Mouse (Mus musculus) brain, adult 2 months (tissue): ENCODE data around the gene Tnc.
"Not testable (repeated sequence)": the region's sequence is repeated elsewhere in the genome, so short reads cannot be mapped to it uniquely, and the experiment has no call there.

Source experiments
- DNase-seq: peaks from one replicate; pipeline ENCODE4 v3.0.0; 2011; ENCODE audit warnings: low read depth, low spot score

Gene Tnc

GRCm38 (mm10) chr4:63969891-63970290 lies 76.9 kb downstream of the Tnc start:
- no peak for DNase-seq

DNA sequence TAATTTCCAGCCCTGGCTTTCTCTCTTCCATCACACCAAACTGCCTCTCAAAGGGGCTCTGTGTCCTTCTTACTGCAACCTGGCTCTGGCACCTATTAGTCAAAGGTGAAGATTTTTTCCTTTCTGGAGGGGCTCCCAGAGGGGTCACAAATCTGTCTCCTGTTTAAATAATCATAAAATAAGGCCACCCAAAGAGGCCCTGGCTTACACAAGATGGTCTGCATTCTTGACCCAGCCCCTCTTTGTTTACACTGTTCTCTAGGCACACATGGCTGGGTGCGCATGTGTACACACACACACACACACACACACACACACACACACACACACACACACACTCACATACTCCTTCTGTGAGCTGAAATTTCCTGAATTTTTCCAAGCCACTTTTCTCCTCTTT lies 83.4 kb downstream of the Tnc start:
- DNase-seq = no peak

GRCm38 (mm10) chr4:63961858-63962468 lies 84.9 kb downstream of the Tnc start:
- DNase-seq = no peak

DNA sequence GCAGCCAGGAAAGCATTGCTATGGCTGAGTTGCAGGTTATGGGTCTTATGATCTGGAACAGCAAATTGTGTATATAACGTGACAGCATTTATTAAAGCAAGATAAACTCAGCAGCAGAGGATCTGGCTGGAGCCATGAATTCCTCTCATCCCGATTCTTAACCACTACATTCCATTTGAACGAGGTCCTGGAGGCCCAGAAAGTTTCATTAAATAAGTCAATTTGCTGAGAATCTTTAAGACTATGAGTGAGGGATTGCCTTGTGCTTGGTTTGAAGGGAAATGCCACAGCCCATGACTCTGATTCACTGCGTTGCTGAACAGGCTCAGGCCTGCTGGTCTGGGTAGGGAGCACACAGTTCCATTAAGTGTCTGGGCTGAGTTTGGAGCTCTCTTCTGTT lies 88.2 kb downstream of the Tnc start:
- DNase-seq = no peak

DNA sequence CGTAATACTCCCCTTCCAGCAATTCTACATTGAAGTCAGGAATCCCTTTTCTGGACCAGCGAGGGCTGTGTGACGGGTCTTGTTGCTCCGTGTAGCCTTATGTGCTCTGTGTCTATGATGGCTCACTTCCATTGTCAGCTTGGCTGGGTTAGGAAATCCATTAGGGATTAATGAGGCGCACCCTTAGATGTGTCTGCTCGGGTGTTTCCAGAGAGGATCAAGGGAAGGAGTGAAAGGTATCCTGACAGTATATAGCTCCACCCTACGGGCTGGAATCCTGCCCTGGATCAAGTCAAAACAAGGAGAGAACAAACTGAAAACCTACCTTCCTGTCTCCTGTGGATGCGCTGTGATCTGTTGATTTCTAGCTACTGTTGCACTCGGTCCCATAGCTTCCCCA lies 96.8 kb downstream of the Tnc start:
- no peak for DNase-seq

- not testable (repeated sequence) for DNase-seq
Measured at GRCm38 (mm10) chr4:63948688-63949073, 98.1 kb downstream of the Tnc start.

GRCm38 (mm10) chr4:63948066-63948687 lies 98.6 kb downstream of the Tnc start:
- peak; percentile 85 for DNase-seq

GRCm38 (mm10) chr4:63943813-63944212 lies 103.0 kb downstream of the Tnc start:
- no peak for DNase-seq

DNA sequence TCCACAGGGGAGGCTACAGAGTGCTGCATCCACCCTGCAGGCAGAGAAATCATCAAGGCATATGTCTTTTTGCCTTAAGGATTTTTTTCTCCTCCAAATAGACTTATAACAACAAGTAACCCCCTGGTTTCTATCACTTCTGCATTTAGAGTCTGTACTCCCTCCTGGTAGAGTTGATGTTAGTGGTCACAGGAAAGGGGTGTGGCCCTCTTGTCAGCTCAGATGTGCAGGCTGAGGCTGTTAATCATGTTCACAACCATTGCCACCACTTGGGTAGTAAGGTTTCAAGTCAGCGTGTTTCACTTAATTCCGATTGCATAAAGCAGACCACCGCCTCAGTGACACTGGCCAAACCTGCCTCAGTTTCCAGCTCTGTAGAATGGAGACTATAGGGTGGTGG lies 103.9 kb downstream of the Tnc start:
- DNase-seq = no peak

GRCm38 (mm10) chr4:63941420-63941819 lies 105.4 kb downstream of the Tnc start:
- no peak for DNase-seq

- no peak for DNase-seq
Measured at GRCm38 (mm10) chr4:63939428-63939827, 107.4 kb downstream of the Tnc start.

GRCm38 (mm10) chr4:63935960-63936359 lies 110.9 kb downstream of the Tnc start:
- DNase-seq = no peak

DNA sequence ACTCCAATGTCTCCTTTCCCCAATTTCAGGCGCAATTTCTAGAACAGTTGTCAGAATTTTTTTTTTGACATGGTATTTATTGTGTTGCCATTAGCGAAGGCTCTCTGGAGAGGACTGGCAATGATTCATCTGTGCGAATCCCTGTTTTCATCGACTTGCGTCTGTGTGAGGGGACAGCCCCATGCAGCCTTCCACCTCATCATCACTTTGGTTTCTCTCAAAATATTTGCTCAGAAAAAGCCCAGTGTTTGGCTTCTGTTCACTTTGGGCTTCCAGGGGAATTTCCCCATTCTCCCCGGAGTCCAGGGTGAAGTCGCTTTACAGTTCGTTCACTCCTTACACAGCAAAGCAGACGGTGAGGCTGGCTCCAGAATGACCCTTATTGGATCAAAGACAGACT lies 111.5 kb downstream of the Tnc start:
- no peak for DNase-seq

GRCm38 (mm10) chr4:63930863-63931262 lies 116.0 kb downstream of the Tnc start:
- DNase-seq = no peak

- no peak for DNase-seq
Measured at GRCm38 (mm10) chr4:63929490-63929889, 117.3 kb downstream of the Tnc start.

- no peak for DNase-seq
Measured at GRCm38 (mm10) chr4:63928192-63928591, 118.6 kb downstream of the Tnc start.

GRCm38 (mm10) chr4:63917181-63917580 lies 129.6 kb downstream of the Tnc start:
- DNase-seq = no peak

GRCm38 (mm10) chr4:63916753-63917152 lies 130.1 kb downstream of the Tnc start:
- peak; percentile 9 for DNase-seq

- no peak for DNase-seq
Measured at GRCm38 (mm10) chr4:63916288-63916687, 130.5 kb downstream of the Tnc start.
